Mouse (Mus musculus) leukemia stem cell, adult 10-12 weeks (primary cell): ENCODE data around the gene Klk1b4. TPM values are rescaled to one million over a fixed set of nuclear protein-coding genes. Genes with fewer than 3 reads are reported as not detected.

Source experiments
- polyA plus RNA-seq: library from polyadenylated mRNA; stranded (reverse); fragments of >175 nt; gene quantifications from 2 replicates; pipeline ENCODE4 v1.2.3, GENCODE M21; 2012; ENCODE audit warnings: low replicate concordance

Klk1b4 gene
- not detected in 2 replicates for polyA plus RNA-seq

DNA sequence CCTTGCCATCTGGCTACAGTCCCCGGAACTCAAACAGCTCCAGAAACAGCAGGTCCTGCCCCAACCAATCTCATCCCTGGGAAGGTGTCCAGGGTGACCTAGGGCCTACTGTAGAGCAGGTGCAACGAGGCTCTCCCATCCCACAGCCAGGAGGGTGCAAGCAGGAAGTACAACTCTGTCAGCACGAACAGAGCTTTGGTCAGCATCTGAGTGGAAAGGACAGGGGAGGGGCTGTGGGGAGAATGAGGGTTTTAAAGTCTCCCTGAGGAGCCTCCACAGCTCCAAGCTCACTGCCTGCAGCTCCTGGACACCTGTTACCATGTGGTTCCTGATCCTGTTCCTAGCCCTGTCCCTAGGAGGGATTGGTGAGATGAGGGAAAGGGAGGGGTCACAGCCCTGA is at the start of gene Klk1b4:
TSS of gene Klk1b4 (plus strand) at position 301 of the 400 bp plus-strand sequence.

GRCm38 (mm10) chr7:44187936-44188335 is 19.3 kb upstream of the Klk1b4 start, which contains the start of gene Klk1b24:
TSS of gene Klk1b24 (plus strand) at chr7:44188236.

DNA sequence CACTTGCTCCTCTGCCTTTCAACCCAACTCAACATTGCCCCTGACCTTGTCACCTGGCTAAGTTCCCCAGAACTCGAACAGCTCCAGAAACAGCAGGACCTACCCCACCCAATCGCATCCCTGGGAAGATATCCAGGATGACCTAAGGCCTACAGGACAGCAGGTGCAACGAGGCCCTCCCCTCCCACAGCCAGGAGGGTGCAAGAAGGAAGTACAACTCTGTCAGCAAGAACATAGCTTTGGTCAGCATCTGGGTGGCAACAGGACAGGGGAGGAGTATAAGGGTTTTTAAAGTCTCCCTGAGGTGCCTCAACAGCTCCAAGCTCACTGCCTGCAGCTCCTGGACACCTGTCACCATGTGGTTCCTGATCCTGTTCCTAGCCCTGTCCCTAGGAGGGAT is 9.3 kb upstream of the Klk1b4 start, which contains the start of gene Klk1b3:
TSS of gene Klk1b3 (plus strand) at position 301 of the 400 bp plus-strand sequence.

GRCm38 (mm10) chr7:44215645-44216044 is 8.4 kb downstream of the Klk1b4 start, which contains the start of gene Klk1b5:
TSS of gene Klk1b5 (plus strand) at chr7:44215945.

GRCm38 (mm10) chr7:44225076-44225475 is 17.8 kb downstream of the Klk1b4 start, which contains the start of gene Klk1:
TSS of gene Klk1 (plus strand) at chr7:44225360.

GRCm38 (mm10) chr7:44235909-44236308 is 28.7 kb downstream of the Klk1b4 start, which contains the start of gene Gm36864:
TSS of gene Gm36864 (plus strand) at chr7:44236177.

DNA sequence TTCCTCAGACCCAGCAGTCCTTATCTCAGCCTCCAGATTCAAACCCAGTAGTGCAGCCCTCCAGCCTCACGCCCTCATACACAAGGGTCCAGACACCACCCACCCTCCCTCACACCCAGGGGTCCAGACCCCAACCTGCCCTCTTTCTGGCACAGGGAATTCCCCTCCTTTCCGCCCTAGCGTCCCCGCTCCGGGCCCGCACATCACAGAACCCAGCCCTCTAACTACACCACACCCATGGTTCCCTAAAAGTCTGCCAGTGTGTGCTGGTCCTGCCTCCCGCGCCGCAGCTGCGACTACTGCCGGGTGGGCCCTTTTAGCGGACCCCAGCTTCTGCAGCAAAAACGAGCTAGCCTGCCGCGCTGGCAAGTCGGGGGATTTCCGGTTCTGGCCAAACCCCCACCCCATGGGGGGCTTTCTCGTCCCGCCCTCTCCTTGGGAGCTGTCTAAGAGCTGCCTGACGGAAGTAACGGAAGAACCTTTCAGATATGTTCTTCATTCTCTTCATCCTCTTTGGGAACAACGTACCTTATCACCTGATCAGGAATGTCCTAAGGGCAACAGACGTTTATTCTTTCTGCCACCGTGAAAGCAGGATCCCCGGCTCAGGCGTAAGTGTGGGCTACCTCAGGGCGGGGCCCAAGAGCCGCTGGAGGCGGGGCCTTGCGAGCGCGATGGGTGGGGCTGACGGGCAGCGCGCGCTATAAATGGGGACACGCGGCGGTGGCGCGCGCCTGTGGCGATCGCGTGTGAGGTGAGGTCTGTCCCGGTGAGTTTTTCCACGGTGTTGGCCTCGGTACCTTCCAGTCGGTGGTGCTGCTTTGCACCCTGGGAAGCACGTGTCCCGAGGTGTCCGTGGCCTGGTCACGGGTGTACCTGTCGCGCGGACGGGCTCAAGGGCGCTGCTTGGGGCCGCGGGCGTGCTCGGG is 39.1 kb downstream of the Klk1b4 start, which contains the start of the genes 1700028J19Rik and 2410002F23Rik:
TSS of gene 1700028J19Rik (minus strand) at position 641 of the 929 bp plus-strand sequence.
TSS of gene 2410002F23Rik (plus strand) at position 668 of the 929 bp plus-strand sequence.

GRCm38 (mm10) chr7:44257278-44257677 is 50.0 kb downstream of the Klk1b4 start, which contains the start of gene Acp4:
TSS of gene Acp4 (minus strand) at chr7:44257378.

DNA sequence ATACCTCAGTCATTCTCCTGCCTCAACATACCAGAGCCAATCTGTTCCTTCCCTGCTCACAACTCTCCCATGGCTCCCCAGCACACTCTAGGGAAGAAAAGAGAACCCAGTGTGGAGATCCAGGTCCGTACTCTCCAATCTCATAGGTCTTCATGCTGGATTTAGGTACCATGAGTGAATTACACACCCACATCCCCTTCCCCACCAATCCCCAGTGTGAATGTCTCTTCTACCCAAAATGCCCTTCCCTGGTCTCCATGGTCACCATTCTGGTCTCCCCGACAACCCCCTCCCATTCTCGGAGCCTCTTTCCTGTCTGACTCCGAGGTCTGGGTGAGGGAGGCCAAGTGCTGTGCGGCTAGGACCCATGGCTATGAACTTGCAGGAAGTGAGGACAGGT is 53.9 kb downstream of the Klk1b4 start, which contains the start of gene Gm15517:
TSS of gene Gm15517 (plus strand) at position 301 of the 400 bp plus-strand sequence.

Other genes with a start within 250 kb of the Klk1b4 start
- not detected in 2 replicates for gene Klk1b1, start 240.7 kb upstream of the Klk1b4 start, polyA plus RNA-seq
- gene Klk1b9, start 231.4 kb upstream of the Klk1b4 start, polyA plus RNA-seq: not detected in 2 replicates
- not detected in 2 replicates for gene Klk1b11, start 211.6 kb upstream of the Klk1b4 start, polyA plus RNA-seq
- not detected in 2 replicates for gene Klk1b26, start 195.3 kb upstream of the Klk1b4 start, polyA plus RNA-seq
- 1.8 TPM in 1 of 2 replicates, not detected in the other for gene Klk1b27, start 155.1 kb upstream of the Klk1b4 start, polyA plus RNA-seq
- gene Klk1b21, start 105.1 kb upstream of the Klk1b4 start, polyA plus RNA-seq: 0.28 TPM in 1 of 2 replicates, not detected in the other
- not detected in 2 replicates for gene Klk1b22, start 94.8 kb upstream of the Klk1b4 start, polyA plus RNA-seq
- gene Klk1b16, start 70.7 kb upstream of the Klk1b4 start, polyA plus RNA-seq: not detected in 2 replicates
- not detected in 2 replicates for gene Klk1b24, start 19.2 kb upstream of the Klk1b4 start, polyA plus RNA-seq
- gene Klk1b3, start 9.2 kb upstream of the Klk1b4 start, polyA plus RNA-seq: not detected in 2 replicates
- gene Klk1b5, start 8.5 kb downstream of the Klk1b4 start, polyA plus RNA-seq: 0.30 TPM in 1 of 2 replicates, not detected in the other
- gene Klk1, start 17.9 kb downstream of the Klk1b4 start, polyA plus RNA-seq: 1.5 and 4.1 TPM in 2 replicates
- gene Gm36864, start 28.7 kb downstream of the Klk1b4 start, polyA plus RNA-seq: not detected in 2 replicates
- 0.83 TPM in 1 of 2 replicates, not detected in the other for gene 1700028J19Rik, start 39.3 kb downstream of the Klk1b4 start, polyA plus RNA-seq
- gene 2410002F23Rik, start 39.3 kb downstream of the Klk1b4 start, polyA plus RNA-seq: 116 and 153 TPM in 2 replicates
- not detected in 2 replicates for gene Acp4, start 49.9 kb downstream of the Klk1b4 start, polyA plus RNA-seq
- gene Gm15517, start 54.0 kb downstream of the Klk1b4 start, polyA plus RNA-seq: not detected in 2 replicates
- gene Clec11a, start 99.5 kb downstream of the Klk1b4 start, polyA plus RNA-seq: 0.48 and 0.55 TPM in 2 replicates
- 10.4 and 21.0 TPM in 2 replicates for gene Shank1, start 102.8 kb downstream of the Klk1b4 start, polyA plus RNA-seq
- gene Syt3, start 176.7 kb downstream of the Klk1b4 start, polyA plus RNA-seq: 0.24 and 0.44 TPM in 2 replicates
- 0.23 TPM in 1 of 2 replicates, not detected in the other for gene 1700008O03Rik, start 178.4 kb downstream of the Klk1b4 start, polyA plus RNA-seq
- not detected in 2 replicates for gene Lrrc4b, start 221.6 kb downstream of the Klk1b4 start, polyA plus RNA-seq